Mouse (Mus musculus) hindbrain, embryonic 14.5 days (tissue): Measurements from ENCODE around the gene Nr1d2. TPM values are rescaled to one million over a fixed set of nuclear protein-coding genes. Genes with fewer than 3 reads are reported as not detected.

Source experiments
- ATAC-seq: fragments of 200-750 bp; cut with Nextera tagmentation; 2 replicates; pipeline ENCODE4 v1.8.0; 2017; ENCODE audit warnings: moderate number of reproducible peaks, mild to moderate bottlenecking, moderate TSS enrichment, moderate library complexity; ENCODE audit not compliant: low FRiP score
- DNase-seq: peaks from one replicate; pipeline ENCODE4 v3.0.0-alpha.2; 2015; ENCODE audit warnings: low spot score
- H3K27ac ChIP-seq: fragments of 300-500 bp; sonication (generic); 2 replicates; pipeline ENCODE4 v1.5.1; 2014; ENCODE audit warnings: mild to moderate bottlenecking, moderate library complexity
- H3K27me3 ChIP-seq: fragments of 300-500 bp; sonication (generic); 2 replicates; pipeline ENCODE4 v1.6.1; 2014; ENCODE audit warnings: mild to moderate bottlenecking, low read length, mixed read lengths; ENCODE audit not compliant: control insufficient read depth, insufficient read depth
- H3K36me3 ChIP-seq: fragments of 300-500 bp; sonication (generic); replicated peaks from 2 replicates; pipeline ENCODE4 v1.6.1; 2014; ENCODE audit not compliant: control insufficient read depth, insufficient read depth
- H3K4me1 ChIP-seq: fragments of 300-500 bp; sonication (generic); replicated peaks from 2 replicates; pipeline ENCODE4 v1.6.1; 2014; ENCODE audit warnings: antibody characterized with exemption, low read length, mixed read lengths; ENCODE audit not compliant: control insufficient read depth, insufficient read depth
- H3K4me2 ChIP-seq: fragments of 300-500 bp; sonication (generic); replicated peaks from 2 replicates; pipeline ENCODE4 v1.6.1; 2014; ENCODE audit warnings: mild to moderate bottlenecking, moderate library complexity
- H3K4me3 ChIP-seq: fragments of 300-500 bp; sonication (generic); replicated peaks from 2 replicates; pipeline ENCODE4 v1.5.1; 2014; ENCODE audit warnings: mild to moderate bottlenecking, low read length
- H3K9ac ChIP-seq: fragments of 300-500 bp; sonication (generic); 2 replicates; pipeline ENCODE4 v1.6.1; 2014
- H3K9me3 ChIP-seq: fragments of 300-500 bp; sonication (generic); 2 replicates; pipeline ENCODE4 v1.6.1; 2016; ENCODE audit warnings: low read length; ENCODE audit not compliant: control insufficient read depth
- WGBS: fragments of 180-500 bp; shearing (Covaris S2); extraction: QIAGEN DNeasy Blood & Tissue Kit; methylation state at CpG from one replicate; pipeline ENCODE4 v1.1.7; 2014; 5-methylcytosine and 5-hydroxymethylcytosine counted together
- polyA plus RNA-seq: library from polyadenylated mRNA; unstranded; fragments of >200 nt; fragmentation: Nextera tagmentation; extraction: Ambion mirVana; gene quantifications from 2 replicates; pipeline ENCODE4 v1.2.1, GENCODE M21; 2014

The Nr1d2 gene
- 7.9 and 9.7 TPM in 2 replicates for polyA plus RNA-seq

- Histone ChIP-seq H3K36me3 (no peaks in the 10 kb centered on the region), H3K27ac (peak within 1 kb of the TSS; percentile 76), H3K4me2 (peak within 1 kb of the TSS; percentile 69), H3K9ac (peak within 1 kb of the TSS; percentile 65), H3K9me3 (no peaks in the 10 kb centered on the region), H3K4me1 (0 out of 2 replicates have a peak, but pooled peaks cover 11% of the 10 kb centered on the region), H3K27me3 (no peaks in the 10 kb centered on the region), H3K4me3 (peak within 1 kb of the TSS; percentile 92)
- peak; percentile 92 for ATAC-seq
- DNase-seq = peak; percentile 90
- under 1% methylated on average over 65 of the region's 66 CpGs for WGBS
Measured at GRCm38 (mm10) chr14:18238750-18239731, at the start of gene Nr1d2. Gene Nr1d2, minus strand, starts transcription at chr14:18239127.

GRCm38 (mm10) chr14:18287391-18287790 lies 48.5 kb upstream of the Nr1d2 start:
- no peak overlapping the region for H3K4me3 ChIP-seq
- no peaks in the 10 kb centered on the region for H3K9me3 ChIP-seq
- DNase-seq (no peak), ATAC-seq (no peak)
- H3K4me1 ChIP-seq = no peaks in the 10 kb centered on the region
- no peaks in the 10 kb centered on the region for H3K27me3 ChIP-seq
- no peak overlapping the region for H3K4me2 ChIP-seq
- no peak overlapping the region for H3K9ac ChIP-seq
- H3K36me3 ChIP-seq = peaks cover 14% of the 10 kb centered on the region; the same call in 1 of the 2 replicates
- WGBS = 86% methylated on average over 2 of the region's 2 CpGs
- H3K27ac ChIP-seq = no peak overlapping the region

DNA sequence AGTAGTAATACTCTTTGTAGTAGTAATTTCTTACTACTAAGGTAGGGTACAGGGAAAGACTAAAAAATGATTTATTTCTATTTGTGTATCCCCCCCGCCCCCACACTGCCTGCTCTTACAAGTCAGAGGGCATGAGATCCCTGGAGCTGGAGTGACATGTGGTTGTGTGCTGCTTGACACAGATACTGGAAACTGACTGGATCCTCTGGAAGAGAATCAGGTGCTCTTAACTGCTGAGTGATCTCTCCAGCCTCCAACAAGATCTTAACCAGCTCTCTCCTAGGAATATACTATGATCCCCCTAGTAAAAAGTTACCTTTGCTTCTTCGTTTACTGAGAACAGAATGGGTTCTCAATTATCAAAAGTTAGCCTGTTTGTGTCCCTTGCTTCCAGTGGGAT lies 47.5 kb upstream of the Nr1d2 start:
- Histone ChIP-seq H3K9ac (no peak overlapping the region), H3K27ac (no peak overlapping the region), H3K4me3 (no peak overlapping the region), H3K9me3 (no peaks in the 10 kb centered on the region), H3K4me2 (no peak overlapping the region), H3K27me3 (no peaks in the 10 kb centered on the region), H3K4me1 (no peaks in the 10 kb centered on the region), H3K36me3 (peaks cover 17% of the 10 kb centered on the region; the same call in 1 of the 2 replicates)
- ATAC-seq (no peak), DNase-seq (no peak)
- WGBS = 95% methylated on average over 2 of the region's 2 CpGs

- no peak overlapping the region for H3K9ac ChIP-seq
- ATAC-seq (no peak), DNase-seq (no peak)
- no peak overlapping the region for H3K27ac ChIP-seq
- H3K36me3 ChIP-seq = peaks cover 24% of the 10 kb centered on the region; the same call in 1 of the 2 replicates
- no peaks in the 10 kb centered on the region for H3K9me3 ChIP-seq
- no peaks in the 10 kb centered on the region for H3K4me1 ChIP-seq
- H3K4me2 ChIP-seq = no peak overlapping the region
- no peaks in the 10 kb centered on the region for H3K27me3 ChIP-seq
- WGBS = 86% methylated on average over 3 of the region's 3 CpGs
- no peak overlapping the region for H3K4me3 ChIP-seq
Measured at GRCm38 (mm10) chr14:18285476-18285875, 46.5 kb upstream of the Nr1d2 start.

GRCm38 (mm10) chr14:18284581-18284980 lies 45.7 kb upstream of the Nr1d2 start:
- Histone ChIP-seq H3K9ac (no peak overlapping the region), H3K27ac (no peak overlapping the region), H3K4me3 (no peak overlapping the region), H3K4me1 (no peaks in the 10 kb centered on the region), H3K27me3 (no peaks in the 10 kb centered on the region), H3K36me3 (peaks cover 30% of the 10 kb centered on the region), H3K9me3 (no peaks in the 10 kb centered on the region), H3K4me2 (no peak overlapping the region)
- ATAC-seq (no peak), DNase-seq (peak; percentile 53)
- 84% methylated on average over 2 of the region's 2 CpGs for WGBS

DNA sequence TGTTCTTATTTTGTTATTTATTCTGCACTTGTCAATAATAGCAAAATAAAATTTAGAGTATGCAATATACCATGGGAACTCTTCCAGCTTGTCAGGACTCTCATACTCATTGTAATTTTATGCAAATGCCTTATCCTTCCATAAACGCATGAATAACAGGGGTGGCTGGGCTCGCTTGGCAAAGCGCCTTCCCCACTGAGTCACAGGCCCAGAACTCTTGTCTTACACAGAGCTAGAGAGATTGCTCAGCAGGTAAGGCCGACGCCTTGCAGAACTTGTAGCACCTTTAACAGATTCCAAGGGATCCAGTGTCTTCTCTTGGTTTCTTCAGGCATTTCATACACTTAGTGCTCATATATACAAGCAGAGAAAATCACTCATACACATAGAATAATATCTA lies 41.4 kb upstream of the Nr1d2 start:
- no peak for DNase-seq
- H3K9ac ChIP-seq = no peak overlapping the region
- no peaks in the 10 kb centered on the region for H3K9me3 ChIP-seq
- H3K4me2 ChIP-seq = no peak overlapping the region
- 74% methylated on average over 5 of the region's 5 CpGs for WGBS
- peaks cover 60% of the 10 kb centered on the region for H3K36me3 ChIP-seq
- H3K4me3 ChIP-seq = no peak overlapping the region
- no peak overlapping the region for H3K27ac ChIP-seq
- no peak for ATAC-seq
- no peaks in the 10 kb centered on the region for H3K4me1 ChIP-seq
- H3K27me3 ChIP-seq = no peaks in the 10 kb centered on the region

- peaks cover 13% of the 10 kb centered on the region; the same call in 1 of the 2 replicates for H3K4me1 ChIP-seq
- no peak for DNase-seq
- WGBS = 81% methylated on average over 1 of the region's 1 CpGs
- H3K4me2 ChIP-seq = no peak overlapping the region
- H3K27me3 ChIP-seq = no peaks in the 10 kb centered on the region
- H3K27ac ChIP-seq = no peak overlapping the region
- H3K9me3 ChIP-seq = no peaks in the 10 kb centered on the region
- peaks cover 30% of the 10 kb centered on the region for H3K36me3 ChIP-seq
- no peak overlapping the region for H3K9ac ChIP-seq
- no peak overlapping the region for H3K4me3 ChIP-seq
- ATAC-seq = no peak
Measured at GRCm38 (mm10) chr14:18274526-18274925, 35.6 kb upstream of the Nr1d2 start.

DNA sequence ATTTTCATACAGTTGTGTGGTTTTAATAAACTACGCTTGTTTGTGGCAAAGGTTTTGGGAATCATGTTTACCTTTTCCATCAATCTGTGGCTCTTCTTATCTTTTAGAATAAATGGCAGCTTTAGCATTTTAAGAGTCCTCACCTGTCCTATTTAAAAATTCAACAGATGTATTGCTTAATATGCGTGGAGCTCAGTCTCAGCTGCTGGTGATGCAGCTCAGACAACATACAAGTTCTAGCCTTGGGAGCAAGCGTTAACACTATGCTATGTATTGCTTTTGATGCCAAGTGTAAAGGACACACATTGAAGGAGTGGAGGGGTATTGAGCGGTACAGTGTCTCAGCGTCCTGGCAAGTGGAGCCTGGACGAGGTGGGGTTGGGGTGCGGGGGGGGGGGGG lies 32.7 kb upstream of the Nr1d2 start:
- DNase-seq = no peak
- peak overlapping the region; percentile 84 for H3K27ac ChIP-seq
- peak overlapping the region; percentile 71 for H3K4me3 ChIP-seq

More for the DNA sequence above, 32.7 kb upstream of the Nr1d2 start:
- 0 out of 2 replicates have a peak, but pooled peaks have one; percentile 4 for ATAC-seq
- Histone ChIP-seq H3K36me3 (peaks cover 20% of the 10 kb centered on the region), H3K9me3 (no peaks in the 10 kb centered on the region), H3K9ac (peak overlapping the region; percentile 71), H3K4me2 (peak overlapping the region; percentile 63), H3K27me3 (no peaks in the 10 kb centered on the region), H3K4me1 (peaks cover 24% of the 10 kb centered on the region)
- 5% methylated on average over 6 of the region's 7 CpGs for WGBS
